18 mouse cellular contexts compared by ENCODE assay signal in genomic region chr14:79204866-79205265, GRCm38 (mm10). TPM values are rescaled to one million over a fixed set of nuclear protein-coding genes. Genes with fewer than 3 reads are reported as not detected.
DNase-seq lines count a peak whose midpoint lies in the region; ATAC-seq and TF ChIP-seq lines count a peak whose summit lies in the region.
"Had no signal": no experiment of that assay in that cellular context is flagged by ENCODE, and none has a peak within 500 bp of the region (broad histone marks: within the 10 kb centered on the region; RNA-seq: fewer than 3 reads in every experiment).

No protein-coding gene starts in this region.

- peak; percentile 91 for DNase-seq in heart, adult 11 months
- DNase-seq in neural tube, embryonic 10.5 days (ENCODE audit: extremely low spot score, low spot score): no peak
- DNase-seq in forebrain, postnatal 0 days: no peak
- peak; percentile 50 for DNase-seq in lung, postnatal 0 days (ENCODE audit: low spot score)
- DNase-seq in left cerebral cortex, postnatal 36 days (ENCODE audit: low spot score in 2 of 2): no peak
- DNase-seq: cerebellum, adult 18-20 months; kidney, postnatal 4 days; layer of hippocampus, postnatal 36 days had no signal

- H3K36me3 ChIP-seq in heart, embryonic 11.5 days (ENCODE audit: control insufficient read depth, insufficient read depth, low read length): no peaks in the 10 kb centered on the region
- no peaks in the 10 kb centered on the region for H3K36me3 ChIP-seq in neural tube, embryonic 13.5 days
- no peaks in the 10 kb centered on the region for H3K36me3 ChIP-seq in forebrain, postnatal 0 days (ENCODE audit: insufficient read depth)
- 0 out of 2 replicates have a peak, but pooled peaks cover 4% of the 10 kb centered on the region for H3K36me3 ChIP-seq in lung, postnatal 0 days (ENCODE audit: insufficient read depth, low read length)

- H3K27ac ChIP-seq in heart, embryonic 11.5 days (ENCODE audit: low read depth, low read length): no peak overlapping the region
- peak overlapping the region; percentile 89; the same call in 1 of the 2 replicates for H3K27ac ChIP-seq in neural tube, embryonic 13.5 days (replicated peaks)
- H3K27ac ChIP-seq in forebrain, postnatal 0 days (ENCODE audit: low read depth, low read length): 0 out of 2 replicates have a peak overlapping the region, but pooled peaks have one; percentile 64
- no peak overlapping the region for H3K27ac ChIP-seq in lung, postnatal 0 days (ENCODE audit: low read length)

- intact Hi-C loops in left cerebral cortex, postnatal 36 days (cut with DNase I): loop anchor here (5.0 kb wide), 1 partner anchor 97 kb away; the partner anchor contains the start of gene Rgcc

- no peaks in the 10 kb centered on the region for H3K27me3 ChIP-seq in heart, embryonic 11.5 days (ENCODE audit: control insufficient read depth, insufficient read depth, low read length)
- H3K27me3 ChIP-seq in neural tube, embryonic 13.5 days: no peaks in the 10 kb centered on the region
- H3K27me3 ChIP-seq in forebrain, postnatal 0 days (ENCODE audit: insufficient read depth, low read length): no peaks in the 10 kb centered on the region
- no peaks in the 10 kb centered on the region for H3K27me3 ChIP-seq in lung, postnatal 0 days (replicated peaks; ENCODE audit: insufficient read depth, low read length)
- H3K27me3 ChIP-seq: Patski had no signal

- peak; percentile 55; the same call in 1 of the 2 replicates for TF ChIP-seq EP300 in lung, postnatal 0 days (IDR thresholded peaks at IDR 0.05)

- H3K9ac ChIP-seq in heart, embryonic 11.5 days (ENCODE audit: low read depth, low read length): no peak overlapping the region
- H3K9ac ChIP-seq in neural tube, embryonic 13.5 days: no peak overlapping the region
- H3K9ac ChIP-seq in forebrain, postnatal 0 days: no peak overlapping the region
- no peak overlapping the region for H3K9ac ChIP-seq in lung, postnatal 0 days (replicated peaks; ENCODE audit: low read depth)

- no peaks in the 10 kb centered on the region for H3K9me3 ChIP-seq in heart, embryonic 11.5 days (replicated peaks; ENCODE audit: control insufficient read depth, low read length)
- no peaks in the 10 kb centered on the region for H3K9me3 ChIP-seq in neural tube, embryonic 13.5 days
- H3K9me3 ChIP-seq in forebrain, postnatal 0 days (ENCODE audit: low read length): no peaks in the 10 kb centered on the region
- no peaks in the 10 kb centered on the region for H3K9me3 ChIP-seq in lung, postnatal 0 days (ENCODE audit: low read length)

- no peak for TF ChIP-seq CTCF in forebrain, postnatal 0 days (IDR thresholded peaks at IDR 0.05; ENCODE audit: low read depth)
- TF ChIP-seq CTCF in lung, postnatal 0 days (IDR thresholded peaks at IDR 0.05): peak; percentile 12; the same call in 1 of the 2 replicates

- WGBS in heart, embryonic 11.5 days (ENCODE audit: insufficient replicate concordance): 89% methylated on average over 7 of the region's 7 CpGs
- WGBS in neural tube, embryonic 13.5 days: 90% methylated on average over 7 of the region's 7 CpGs
- 91% methylated on average over 7 of the region's 7 CpGs for WGBS in forebrain, postnatal 0 days
- WGBS in lung, postnatal 0 days: 58% methylated on average over 7 of the region's 7 CpGs

- no peak overlapping the region for H3K4me2 ChIP-seq in heart, embryonic 11.5 days
- no peak overlapping the region for H3K4me2 ChIP-seq in neural tube, embryonic 13.5 days
- H3K4me2 ChIP-seq in forebrain, postnatal 0 days (ENCODE audit: low read depth): no peak overlapping the region
- no peak overlapping the region for H3K4me2 ChIP-seq in lung, postnatal 0 days (replicated peaks; ENCODE audit: low read depth, low read length)

- H3K4me3 ChIP-seq in heart, embryonic 11.5 days (ENCODE audit: low read depth, low read length): no peak overlapping the region
- no peak overlapping the region for H3K4me3 ChIP-seq in neural tube, embryonic 13.5 days
- H3K4me3 ChIP-seq in forebrain, postnatal 0 days (ENCODE audit: low read depth, low read length): no peak overlapping the region
- no peak overlapping the region for H3K4me3 ChIP-seq in lung, postnatal 0 days (ENCODE audit: low read depth, low read length)

- peaks cover 8% of the 10 kb centered on the region for H3K4me1 ChIP-seq in heart, embryonic 11.5 days (ENCODE audit: control insufficient read depth, insufficient read depth, low read length)
- H3K4me1 ChIP-seq in neural tube, embryonic 13.5 days (replicated peaks): peaks cover 63% of the 10 kb centered on the region
- H3K4me1 ChIP-seq in forebrain, postnatal 0 days (ENCODE audit: insufficient read depth): peaks cover 23% of the 10 kb centered on the region
- peaks cover 15% of the 10 kb centered on the region; the same call in 1 of the 2 replicates for H3K4me1 ChIP-seq in lung, postnatal 0 days (ENCODE audit: insufficient read depth, low read depth, low read length)

- ATAC-seq in heart, embryonic 11.5 days (replicated peaks; ENCODE audit: insufficient number of reproducible peaks, low FRiP score, low TSS enrichment): no peak
- no peak for ATAC-seq in neural tube, embryonic 13.5 days (ENCODE audit: low read depth)
- ATAC-seq in forebrain, postnatal 0 days: no peak
- ATAC-seq in lung, postnatal 0 days: peak; percentile 77
- no peak for ATAC-seq in inflammation-experienced regulatory T-cells, adult 6 months
- ATAC-seq: intestine, embryonic 16.5 days; Patski had no signal

RNA-seq across cellular contexts. Expression of gene Zfp957, which starts 42.3 kb away (rescaled TPM):
- polyA plus RNA-seq in heart, embryonic 11.5 days (2014; fragmentation: Nextera tagmentation; extraction: Ambion mirVana): not detected in 2 replicates
- polyA plus RNA-seq in neural tube, embryonic 13.5 days (2015; fragmentation: Nextera tagmentation; extraction: Ambion mirVana): not detected in 2 replicates
- not detected in 2 replicates for total RNA-seq in forebrain, postnatal 0 days (2014; rRNA removed)
- polyA plus RNA-seq in forebrain, postnatal 0 days (2015; fragmentation: Nextera tagmentation; extraction: Ambion mirVana): not detected in 2 replicates
- not detected in 2 replicates for polyA plus RNA-seq in lung, postnatal 0 days (2015; fragmentation: Nextera tagmentation; extraction: Ambion mirVana)
- total RNA-seq in left cerebral cortex, postnatal 36 days (2021): not detected
- polyA plus RNA-seq in inflammation-experienced regulatory T-cells, adult 6 months (2017; shearing (Covaris generic)): under 1 TPM in 1 of 3 experiments, not detected in 2; 0.31 TPM
- total RNA-seq: layer of hippocampus, postnatal 36 days; liver, adult 2 months had no signal
- polyA plus RNA-seq: cortical plate, adult 2 months; gonadal fat pad, adult 2 months; intestine, embryonic 16.5 days; liver, adult 2 months; lung, embryonic 16.5 days; stomach, embryonic 14.5 days had no signal

Comparison
In these comparisons a context has a peak if more than half of its experiments do, and no peak if none do; other contexts are left out.
1. DNase-seq: peak in heart, adult 11 months (single experiment) and lung, postnatal 0 days (single experiment); none in neural tube, embryonic 10.5 days (single experiment), forebrain, postnatal 0 days (single experiment) and left cerebral cortex, postnatal 36 days (0 of 2).
2. H3K27ac ChIP-seq: peak in neural tube, embryonic 13.5 days (single experiment) and forebrain, postnatal 0 days (single experiment); none in heart, embryonic 11.5 days (single experiment) and lung, postnatal 0 days (single experiment).